Mouse (Mus musculus): Measurements from ENCODE around the gene Proz. TPM values are rescaled to one million over a fixed set of nuclear protein-coding genes. Genes with fewer than 3 reads are reported as not detected.

Proz gene
- total RNA-seq (2023) = not detected in 4 replicates

DNA sequence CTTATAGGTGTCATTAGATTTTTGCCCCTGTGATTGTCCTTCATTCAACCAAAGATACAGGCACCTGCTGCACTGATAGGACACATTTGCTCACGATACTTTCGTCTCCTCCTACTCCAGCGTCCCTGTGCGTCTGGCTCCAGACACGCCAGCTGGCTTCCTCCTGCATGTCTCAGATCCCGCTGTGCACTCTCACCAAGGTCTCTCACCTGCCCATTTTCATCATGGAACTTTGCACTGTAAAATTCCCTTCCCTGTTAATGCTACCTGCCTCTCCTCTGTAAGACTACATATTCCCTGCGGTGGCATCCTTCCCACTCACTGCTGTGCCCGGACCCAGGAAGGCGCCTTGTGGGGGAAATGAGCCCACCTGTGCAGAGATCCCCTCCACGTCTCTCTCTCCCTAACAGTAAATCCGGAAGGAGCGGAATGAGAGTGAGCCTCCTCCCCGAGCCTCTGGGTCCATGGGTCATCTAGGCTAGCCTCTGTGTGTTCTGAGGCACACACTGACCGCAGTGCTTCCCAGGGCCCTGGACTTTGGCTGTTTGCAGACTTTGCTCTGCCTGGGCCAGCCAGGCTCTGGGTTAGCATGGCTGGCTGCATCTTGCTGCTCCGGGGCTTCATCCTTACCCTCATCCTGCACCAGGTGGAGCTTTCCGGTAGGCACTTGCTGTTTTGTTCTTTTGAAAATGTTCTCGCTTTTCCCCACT is at the start of gene Proz:
Gene Proz, plus strand, starts transcription at position 474 of the 710 bp plus-strand sequence.

DNA sequence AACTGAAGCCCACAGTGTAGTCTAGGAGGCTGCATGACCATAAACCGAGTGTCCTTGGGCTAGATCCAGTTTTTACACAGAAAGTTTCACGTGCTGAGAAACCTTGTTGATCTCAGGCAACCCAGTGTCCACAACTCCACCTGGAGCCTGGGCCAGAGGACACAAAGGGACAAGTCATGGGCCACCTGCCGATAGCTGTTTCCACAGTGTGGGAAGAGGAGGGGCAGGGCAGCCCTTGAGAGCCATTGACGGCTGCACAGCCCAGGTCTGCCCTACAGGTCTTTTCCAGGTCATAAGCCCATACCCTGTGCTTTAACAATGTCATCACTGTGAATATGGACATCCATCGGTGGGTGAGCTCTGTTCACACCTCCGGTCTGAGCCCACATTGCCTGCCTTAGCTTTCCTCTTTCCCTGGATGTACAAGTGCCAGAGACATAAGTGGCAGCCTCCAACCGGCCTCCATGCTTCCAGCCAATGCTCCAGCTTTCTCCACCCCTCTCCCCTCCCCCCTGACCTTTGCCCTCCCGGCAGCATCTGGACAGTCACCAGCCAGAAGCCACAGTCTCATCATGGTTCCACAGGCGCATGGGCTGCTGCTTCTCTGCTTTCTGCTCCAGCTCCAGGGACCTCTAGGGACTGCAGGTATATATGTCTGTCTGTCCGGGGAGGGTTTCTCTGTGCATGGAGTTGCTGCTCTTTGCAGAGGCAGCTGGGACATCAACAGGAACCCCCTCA is 35.1 kb upstream of the Proz start, which contains the start of gene F7:
Gene F7, plus strand, starts transcription at position 548 of the 738 bp plus-strand sequence.

GRCm38 (mm10) chr8:13037015-13037414 is 23.7 kb upstream of the Proz start, which contains the start of gene F10:
F10 (plus strand) TSS chr8:13037308.

DNA sequence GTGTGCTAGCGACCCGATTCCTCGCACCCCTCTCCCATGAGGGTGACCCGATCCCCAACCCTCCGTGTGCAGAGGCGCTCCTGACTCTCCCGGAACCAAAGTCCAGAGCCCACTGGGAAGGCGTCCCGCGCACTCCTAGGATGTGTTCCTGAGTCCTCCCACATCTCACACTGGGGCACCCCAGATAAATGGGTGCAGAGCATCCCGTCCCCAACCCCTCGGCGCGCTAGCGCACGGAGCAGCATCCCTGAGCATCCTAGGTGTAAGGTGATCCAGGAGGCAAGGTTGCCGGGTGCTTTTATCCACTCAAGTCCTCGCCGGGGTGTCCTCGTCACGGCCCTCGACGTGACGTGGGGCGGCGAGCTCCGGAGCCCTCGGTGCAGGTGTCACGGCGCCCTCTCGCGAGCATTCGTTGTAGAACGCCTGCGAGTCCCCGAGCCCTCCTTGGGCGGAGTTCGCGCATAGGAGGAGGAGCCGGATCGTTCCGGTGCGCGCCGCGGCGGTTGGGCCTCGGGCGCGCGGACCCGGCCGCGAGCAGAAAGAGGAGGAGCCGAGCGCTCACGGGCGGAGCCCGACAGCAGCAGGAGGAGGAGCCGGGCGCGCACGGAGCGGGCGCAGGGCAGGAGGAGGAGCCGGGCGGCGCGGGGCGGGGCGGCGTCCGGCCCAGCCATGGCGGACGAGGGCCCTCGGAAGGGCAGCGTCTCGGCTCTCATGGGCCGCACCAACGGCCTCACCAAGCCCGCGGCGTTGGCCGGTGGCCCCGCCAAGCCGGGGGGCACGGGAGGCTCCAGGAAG is 44.6 kb downstream of the Proz start, which contains the start of the genes Pcid2 and Cul4a:
Gene Pcid2, minus strand, starts transcription at position 373 of the 795 bp plus-strand sequence.
Gene Cul4a, plus strand, starts transcription at position 535 of the 795 bp plus-strand sequence.

Other genes with a start within 250 kb of the Proz start
- 0.72 to 1.2 TPM in 2 of 4 replicates, not detected in the others for gene Mcf2l, start 187.1 kb upstream of the Proz start, total RNA-seq (2023)
- not detected in 4 replicates for gene F7, start 34.9 kb upstream of the Proz start, total RNA-seq (2023)
- not detected in 4 replicates for gene F10, start 23.6 kb upstream of the Proz start, total RNA-seq (2023)
- 32.0 to 38.7 TPM (median 36.2 TPM) in 4 replicates for gene Pcid2, start 44.5 kb downstream of the Proz start, total RNA-seq (2023)
- 42.3 to 56.1 TPM (median 49.9 TPM) in 4 replicates for gene Cul4a, start 44.7 kb downstream of the Proz start, total RNA-seq (2023)
- 136 to 148 TPM (median 146 TPM) in 4 replicates for gene Lamp1, start 98.2 kb downstream of the Proz start, total RNA-seq (2023)
- gene Grtp1, start 139.7 kb downstream of the Proz start, total RNA-seq (2023) = not detected in 4 replicates
- gene Adprhl1, start 193.2 kb downstream of the Proz start, total RNA-seq (2023) = not detected in 4 replicates
- gene Dcun1d2, start 227.2 kb downstream of the Proz start, total RNA-seq (2023) = 9.9 to 13.9 TPM (median 13.2 TPM) in 4 replicates
- 15.7 to 19.0 TPM (median 17.5 TPM) in 4 replicates for gene Tmco3, start 227.3 kb downstream of the Proz start, total RNA-seq (2023)